Mouse (Mus musculus): ENCODE results near the gene Hist1h1d.
"Not testable (repeated sequence)": the region's sequence is repeated elsewhere in the genome, so short reads cannot be mapped to it uniquely, and the experiment has no call there.

The Hist1h1d gene

DNA sequence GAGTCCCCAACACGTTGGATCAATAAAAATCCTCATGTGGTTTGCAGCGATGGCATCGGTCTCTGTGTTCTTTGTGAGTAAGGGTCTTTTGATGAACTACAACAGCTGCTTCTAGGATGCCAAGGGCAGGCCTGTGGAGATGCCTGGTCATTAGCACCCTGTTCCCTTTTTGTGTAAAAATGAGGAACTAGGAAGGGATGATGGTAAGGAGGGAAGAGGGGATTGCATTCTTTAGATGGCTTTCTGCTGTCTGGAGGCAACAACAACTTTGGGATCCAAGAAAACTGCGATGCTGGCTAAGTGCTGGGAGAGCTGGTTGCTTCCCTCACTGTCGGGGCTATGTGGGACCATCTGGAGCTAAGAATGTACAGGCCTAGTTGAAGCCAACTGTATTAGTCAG is 14.8 kb upstream of the Hist1h1d start:
- in situ Hi-C loops (cut with MboI; ENCODE audit: low pct_unique_long_range_greater_than_20kb in 1 of 2, low sequenced_read_pairs in 2 of 2, unreplicated experiment in 1 of 2), result no loop called here

DNA sequence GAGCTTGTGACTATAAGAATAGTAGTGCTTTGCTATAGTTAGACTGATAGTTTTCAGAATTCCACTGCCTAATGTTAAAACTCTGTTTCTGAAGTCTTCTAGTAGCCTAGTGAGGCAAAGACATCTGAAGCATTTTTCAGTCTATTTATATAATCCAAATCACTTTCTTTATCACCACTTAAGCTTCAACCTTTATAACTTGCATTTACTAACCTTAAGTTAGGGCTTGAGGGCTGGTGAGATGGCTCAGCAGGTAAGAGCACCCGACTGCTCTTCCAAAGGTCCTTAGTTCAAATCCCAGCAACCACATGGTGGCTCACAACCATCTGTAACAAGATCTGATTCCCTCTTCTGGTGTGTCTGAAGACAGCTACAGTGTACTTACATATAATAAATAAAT is 13.2 kb upstream of the Hist1h1d start:
- in situ Hi-C loops (cut with MboI; ENCODE audit: low pct_unique_long_range_greater_than_20kb in 1 of 2, low sequenced_read_pairs in 2 of 2, unreplicated experiment in 1 of 2), result not testable (repeated sequence)

DNA sequence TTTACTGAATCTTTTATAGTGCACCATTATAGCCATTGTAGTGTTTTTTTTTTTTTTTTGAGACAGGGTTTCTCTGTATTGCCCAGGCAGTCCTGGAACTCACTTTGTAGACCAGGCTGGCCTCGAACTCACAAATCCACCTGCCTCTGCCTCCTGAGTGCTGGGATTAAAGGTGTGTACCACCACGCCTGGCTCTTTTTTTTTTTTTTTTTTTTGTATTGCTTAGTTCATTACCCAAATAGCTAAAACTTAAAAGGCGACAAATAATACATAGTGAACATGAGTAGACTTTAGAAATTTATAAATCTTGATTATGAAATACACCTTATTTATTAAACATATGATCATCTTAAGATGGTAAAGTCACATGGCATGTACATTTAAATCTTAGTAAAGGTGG is 11.6 kb upstream of the Hist1h1d start:
- in situ Hi-C loops (cut with MboI; ENCODE audit: low pct_unique_long_range_greater_than_20kb in 1 of 2, low sequenced_read_pairs in 2 of 2, unreplicated experiment in 1 of 2), result no loop called here

DNA sequence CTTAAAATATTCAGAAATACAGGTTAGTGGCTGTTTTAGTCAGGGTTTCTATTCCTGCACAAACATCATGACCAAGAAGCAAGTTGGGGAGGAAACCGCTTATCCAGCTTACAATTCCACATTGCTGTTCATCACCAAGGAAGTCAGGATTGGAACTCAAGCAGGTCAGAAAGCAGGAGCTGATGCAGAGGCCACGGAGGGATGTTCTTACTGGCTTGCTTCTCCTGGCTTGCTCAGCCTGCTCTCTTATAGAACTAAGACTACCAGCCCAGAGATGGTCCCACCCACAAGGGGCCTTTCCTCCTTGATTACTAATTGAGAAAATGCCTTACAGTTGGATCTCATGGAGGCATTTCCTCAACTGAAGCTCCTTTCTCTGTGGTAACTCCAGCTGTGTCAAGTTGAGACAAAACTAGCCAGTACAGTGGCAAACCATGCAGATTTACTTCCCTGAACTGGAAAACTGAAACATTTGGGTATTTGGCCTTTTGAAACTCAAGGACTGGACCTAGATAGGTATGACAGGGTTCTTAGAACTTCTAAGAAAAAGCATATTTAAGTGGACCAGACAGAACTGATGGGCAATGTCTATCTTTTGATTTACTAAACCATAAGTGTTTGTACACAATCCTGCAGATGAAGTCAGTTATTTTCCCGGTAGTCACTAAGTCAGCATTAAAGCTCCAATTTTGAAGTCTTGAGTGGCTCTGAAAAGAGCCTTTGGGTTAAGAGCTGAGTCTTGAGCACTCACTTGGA is 10.7 kb upstream of the Hist1h1d start:
- in situ Hi-C loops (cut with MboI; ENCODE audit: low pct_unique_long_range_greater_than_20kb in 1 of 2, low sequenced_read_pairs in 2 of 2, unreplicated experiment in 1 of 2), result not testable (repeated sequence)

- in situ Hi-C loops (cut with MboI; ENCODE audit: low pct_unique_long_range_greater_than_20kb in 1 of 2, low sequenced_read_pairs in 2 of 2, unreplicated experiment in 1 of 2), result not testable (repeated sequence)
Observed at GRCm38 (mm10) chr13:23542999-23543607, 10.0 kb upstream of the Hist1h1d start, which contains the start of gene Hist1h2bh. TSS of gene Hist1h2bh (minus strand) at chr13:23543392.

DNA sequence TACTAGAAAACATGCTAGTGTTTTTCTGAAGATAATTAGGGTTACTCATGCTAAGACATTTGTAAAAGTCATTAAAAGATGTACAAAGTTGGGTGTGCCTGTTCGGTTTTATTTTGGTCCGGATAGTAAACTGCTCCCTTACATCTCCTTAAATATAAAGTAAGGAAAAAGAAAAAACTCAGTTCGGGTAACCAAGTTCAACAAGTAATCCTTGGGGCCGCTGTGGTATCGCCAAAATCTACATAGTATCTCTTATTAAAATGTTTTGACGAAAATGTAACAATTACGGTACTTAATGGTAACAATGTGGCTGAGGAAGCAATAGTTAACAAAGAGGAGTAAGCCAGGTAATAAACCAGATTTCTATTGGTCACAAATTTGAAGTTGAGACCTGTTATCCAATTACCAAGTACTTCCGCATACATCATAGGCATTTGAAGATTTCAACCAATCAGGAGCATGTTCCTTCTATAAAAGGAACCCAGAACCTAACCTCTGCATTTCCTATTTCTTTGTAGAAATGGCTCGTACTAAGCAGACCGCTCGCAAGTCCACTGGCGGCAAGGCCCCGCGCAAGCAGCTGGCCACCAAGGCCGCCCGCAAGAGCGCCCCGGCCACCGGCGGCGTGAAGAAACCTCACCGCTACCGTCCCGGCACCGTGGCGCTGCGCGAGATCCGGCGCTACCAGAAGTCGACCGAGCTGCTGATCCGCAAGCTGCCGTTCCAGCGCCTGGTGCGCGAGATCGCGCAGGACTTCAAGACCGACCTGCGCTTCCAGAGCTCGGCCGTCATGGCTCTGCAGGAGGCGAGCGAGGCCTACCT is 8.9 kb upstream of the Hist1h1d start, which contains the start of gene Hist1h3f:
Gene Hist1h3f (plus strand): TSS at position 88 of the 822 bp plus-strand sequence.
- in situ Hi-C loops (cut with MboI; ENCODE audit: low pct_unique_long_range_greater_than_20kb in 1 of 2, low sequenced_read_pairs in 2 of 2, unreplicated experiment in 1 of 2), result no loop called here

- in situ Hi-C loops (cut with MboI; ENCODE audit: low pct_unique_long_range_greater_than_20kb in 1 of 2, low sequenced_read_pairs in 2 of 2, unreplicated experiment in 1 of 2), result not testable (repeated sequence)
Observed at GRCm38 (mm10) chr13:23544787-23545120, 8.3 kb upstream of the Hist1h1d start.

DNA sequence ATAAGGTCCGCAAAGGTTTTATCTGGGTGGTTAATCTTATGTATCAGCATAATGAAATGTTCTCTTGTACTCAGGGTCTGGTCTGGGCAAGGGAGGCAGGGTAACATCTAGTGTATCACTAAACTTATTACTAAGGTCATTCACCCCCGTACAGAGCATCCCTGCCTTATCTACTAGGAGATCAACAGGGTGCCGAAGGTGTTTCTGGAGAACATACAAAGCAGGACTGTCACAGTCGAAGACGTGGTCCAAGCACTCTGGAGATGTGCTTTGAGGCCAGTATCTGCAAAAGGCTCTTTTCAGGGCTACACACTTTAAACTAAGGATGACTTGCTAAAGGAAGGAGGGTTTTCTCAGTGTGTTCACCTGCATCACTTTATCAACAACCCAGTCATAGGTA is 6.4 kb upstream of the Hist1h1d start:
- in situ Hi-C loops (cut with MboI; ENCODE audit: low pct_unique_long_range_greater_than_20kb in 1 of 2, low sequenced_read_pairs in 2 of 2, unreplicated experiment in 1 of 2), result no loop called here

DNA sequence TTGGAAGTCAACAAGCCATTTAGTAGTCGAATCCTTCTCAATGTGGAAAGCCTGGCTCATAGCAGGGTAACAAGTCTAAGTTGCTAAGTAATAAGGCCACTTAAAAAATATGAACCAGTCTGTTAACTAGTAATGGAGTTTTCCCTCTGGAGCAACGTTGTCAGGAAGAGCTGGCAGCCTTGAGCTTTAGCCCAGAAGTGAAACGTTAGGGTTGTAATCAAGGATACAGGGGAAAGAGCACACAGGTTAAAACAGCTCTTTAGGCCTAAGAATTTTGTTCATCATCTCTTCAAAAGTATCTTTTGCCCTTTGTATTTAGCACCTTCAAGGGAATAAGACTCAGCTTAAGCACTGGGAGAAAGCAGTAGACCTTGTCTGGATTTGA is 2.3 kb upstream of the Hist1h1d start:
- in situ Hi-C loops (cut with MboI; ENCODE audit: low pct_unique_long_range_greater_than_20kb in 1 of 2, low sequenced_read_pairs in 2 of 2, unreplicated experiment in 1 of 2), result no loop called here

GRCm38 (mm10) chr13:23551146-23551834 is 1.8 kb upstream of the Hist1h1d start, which contains the start of gene Hist1h4f:
TSS of gene Hist1h4f (minus strand) at chr13:23551648.
- in situ Hi-C loops (cut with MboI; ENCODE audit: low pct_unique_long_range_greater_than_20kb in 1 of 2, low sequenced_read_pairs in 2 of 2, unreplicated experiment in 1 of 2), result not testable (repeated sequence)

DNA sequence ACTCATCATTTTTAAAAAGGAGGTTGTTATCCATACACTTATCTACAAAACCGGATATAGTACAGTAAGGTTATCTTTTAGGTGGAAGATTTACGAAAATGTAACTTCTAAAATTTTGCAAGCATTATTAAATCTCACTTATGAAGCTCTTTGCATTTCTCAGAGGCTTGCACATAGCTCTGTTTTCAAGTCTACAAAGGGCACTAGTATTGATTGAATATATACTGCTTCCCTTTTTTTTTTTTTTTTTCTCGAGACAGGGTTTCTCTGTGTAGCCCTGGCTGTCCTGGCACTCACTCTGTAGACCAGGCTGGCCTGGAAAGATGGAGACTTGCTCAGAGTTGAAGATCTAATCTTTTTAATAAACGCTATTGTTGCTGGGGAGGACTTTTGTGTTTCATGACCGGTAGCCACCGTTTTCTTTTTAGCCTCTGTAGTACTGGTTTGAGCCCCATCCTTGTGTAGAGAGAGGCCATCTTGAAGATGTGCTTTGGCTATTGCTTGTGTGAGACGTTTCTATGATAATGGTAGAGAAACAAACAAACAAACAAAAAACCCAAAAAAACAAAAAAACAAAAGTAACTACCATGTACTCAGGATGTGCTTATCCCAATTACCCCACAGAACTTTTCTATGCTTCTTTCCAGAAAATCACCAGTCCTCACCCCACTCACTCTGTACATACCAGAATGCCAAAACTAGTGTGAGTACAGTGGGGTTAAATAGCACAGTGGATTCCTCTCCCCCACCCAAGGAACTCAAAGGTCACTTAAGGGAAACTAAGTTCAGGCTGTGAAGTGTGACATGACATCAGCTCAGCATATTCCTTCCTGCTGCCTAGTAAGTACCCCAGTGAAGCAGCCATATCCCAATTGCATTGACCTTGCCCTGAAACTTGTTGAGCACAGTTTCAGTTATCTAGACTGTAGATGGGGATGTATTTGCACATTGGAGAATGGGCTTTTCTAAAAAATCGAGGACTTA is 839 bp upstream of the Hist1h1d start:
- in situ Hi-C loops (cut with MboI; ENCODE audit: low pct_unique_long_range_greater_than_20kb in 1 of 2, low sequenced_read_pairs in 2 of 2, unreplicated experiment in 1 of 2), result no loop called here

- in situ Hi-C loops (cut with MboI; ENCODE audit: low pct_unique_long_range_greater_than_20kb in 1 of 2, low sequenced_read_pairs in 2 of 2, unreplicated experiment in 1 of 2), result no loop called here
Observed at GRCm38 (mm10) chr13:23554393-23554792, 1.3 kb downstream of the Hist1h1d start.

DNA sequence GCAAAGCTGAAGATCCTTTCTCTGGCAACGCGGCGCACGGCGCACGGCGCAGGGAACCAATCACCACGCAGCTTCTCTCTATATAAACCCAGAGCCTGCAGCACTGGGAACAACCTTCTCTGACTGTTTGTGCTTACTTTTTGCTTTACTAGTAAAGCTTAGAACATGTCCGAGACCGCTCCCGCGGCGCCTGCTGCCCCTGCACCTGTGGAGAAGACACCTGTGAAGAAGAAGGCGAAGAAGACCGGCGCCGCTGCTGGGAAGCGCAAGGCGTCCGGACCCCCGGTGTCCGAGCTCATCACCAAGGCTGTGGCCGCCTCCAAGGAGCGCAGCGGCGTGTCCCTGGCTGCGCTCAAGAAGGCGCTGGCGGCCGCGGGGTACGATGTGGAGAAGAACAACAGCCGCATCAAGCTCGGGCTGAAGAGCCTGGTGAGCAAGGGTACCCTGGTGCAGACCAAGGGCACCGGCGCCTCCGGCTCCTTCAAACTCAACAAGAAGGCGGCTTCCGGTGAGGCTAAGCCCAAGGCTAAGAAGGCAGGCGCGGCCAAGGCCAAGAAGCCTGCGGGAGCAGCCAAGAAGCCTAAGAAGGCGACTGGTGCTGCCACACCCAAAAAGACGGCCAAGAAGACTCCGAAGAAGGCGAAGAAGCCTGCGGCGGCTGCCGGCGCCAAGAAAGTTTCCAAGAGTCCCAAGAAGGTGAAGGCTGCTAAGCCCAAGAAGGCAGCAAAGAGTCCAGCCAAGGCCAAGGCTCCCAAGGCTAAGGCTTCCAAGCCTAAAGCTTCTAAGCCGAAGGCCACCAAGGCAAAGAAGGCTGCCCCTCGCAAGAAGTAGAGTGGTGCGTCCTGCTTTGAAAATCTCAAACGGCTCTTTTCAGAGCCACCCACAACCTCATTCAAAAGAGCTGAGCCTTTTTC is 2.1 kb downstream of the Hist1h1d start:
- in situ Hi-C loops (cut with MboI; ENCODE audit: low pct_unique_long_range_greater_than_20kb in 1 of 2, low sequenced_read_pairs in 2 of 2, unreplicated experiment in 1 of 2), result no loop called here

DNA sequence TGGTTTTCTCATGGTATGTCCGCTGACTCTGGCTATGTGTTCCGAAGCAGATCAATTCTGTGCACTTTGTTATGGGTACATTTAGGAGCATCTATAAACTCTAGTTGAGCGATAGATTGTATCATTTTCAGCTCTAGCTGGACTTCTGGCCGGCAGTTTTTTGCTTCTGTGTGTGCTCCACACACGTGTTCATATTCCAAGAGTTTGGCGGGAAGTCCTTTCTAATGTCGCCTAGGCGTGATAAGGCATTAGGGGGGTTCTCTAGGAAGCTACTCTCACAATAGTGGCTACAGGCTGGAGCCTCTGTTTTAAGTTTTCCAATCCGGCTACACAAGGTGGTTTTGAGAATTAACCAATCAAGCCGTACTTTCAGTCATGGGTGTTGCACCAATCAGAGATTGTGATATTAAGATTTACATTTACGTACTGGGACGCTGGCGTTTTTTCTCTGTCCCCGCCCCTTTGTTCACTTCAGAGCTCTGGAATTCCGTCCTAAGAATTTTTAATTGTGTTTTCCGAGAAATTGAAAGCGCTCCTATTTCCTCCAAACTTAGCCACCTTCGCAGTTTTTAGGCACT is 2.9 kb downstream of the Hist1h1d start:
- in situ Hi-C loops (cut with MboI; ENCODE audit: low pct_unique_long_range_greater_than_20kb in 1 of 2, low sequenced_read_pairs in 2 of 2, unreplicated experiment in 1 of 2), result no loop called here

DNA sequence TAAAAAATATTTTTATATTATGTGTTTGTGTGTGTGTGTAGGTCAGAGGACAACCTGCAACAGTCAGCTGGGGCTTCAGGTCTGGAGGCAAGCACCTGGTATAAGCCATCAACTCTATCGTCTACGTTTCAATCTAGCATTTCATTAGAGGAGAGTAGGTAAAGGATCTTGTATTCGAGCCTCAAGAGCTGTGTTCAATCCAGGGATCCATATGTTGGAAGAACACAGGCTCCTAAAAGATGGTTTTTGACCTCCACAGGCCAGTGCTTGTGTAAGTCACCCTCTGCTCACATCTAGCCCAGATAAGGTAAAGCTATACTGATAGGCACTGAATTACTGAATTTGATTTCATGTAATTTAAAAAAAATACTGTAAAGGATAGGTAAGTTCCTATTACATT is 3.8 kb downstream of the Hist1h1d start:
- in situ Hi-C loops (cut with MboI; ENCODE audit: low pct_unique_long_range_greater_than_20kb in 1 of 2, low sequenced_read_pairs in 2 of 2, unreplicated experiment in 1 of 2), result no loop called here

DNA sequence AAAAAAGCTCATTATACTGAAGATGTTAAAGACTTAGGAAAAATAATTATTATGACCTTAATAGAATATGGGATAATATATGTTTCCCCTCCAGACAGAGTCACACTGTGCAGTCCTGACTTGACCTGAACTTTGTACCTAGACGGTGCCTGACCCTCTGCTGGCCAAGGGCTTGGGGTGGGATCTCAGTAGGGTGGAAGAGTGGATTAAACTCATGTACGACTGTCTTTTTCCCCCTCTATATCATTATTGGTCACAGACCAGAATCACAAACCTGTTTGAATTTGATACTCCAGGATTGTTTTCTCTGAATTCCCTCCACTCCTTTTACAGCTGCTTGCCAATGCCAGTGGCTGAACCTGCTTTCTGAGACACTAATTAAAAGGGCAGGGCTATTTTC is 7.6 kb downstream of the Hist1h1d start:
- in situ Hi-C loops (cut with MboI; ENCODE audit: low pct_unique_long_range_greater_than_20kb in 1 of 2, low sequenced_read_pairs in 2 of 2, unreplicated experiment in 1 of 2), result not testable (repeated sequence)

DNA sequence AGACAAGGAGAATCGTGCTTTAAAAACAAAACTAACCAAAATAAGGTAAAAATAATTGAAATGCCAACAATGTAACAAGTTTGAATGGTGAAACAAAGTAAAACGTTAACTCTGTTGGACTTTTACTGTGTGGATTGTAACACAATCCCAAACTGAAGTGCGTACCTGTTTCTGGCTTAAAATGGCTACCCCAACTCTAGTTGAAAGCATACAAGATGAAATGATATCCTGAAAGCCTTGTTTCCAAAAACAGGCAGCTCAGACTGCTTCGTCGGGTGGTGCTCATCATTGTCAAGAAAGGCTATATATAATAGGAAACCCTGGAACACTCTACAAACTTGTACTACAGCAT is 8.4 kb downstream of the Hist1h1d start:
- in situ Hi-C loops (cut with MboI; ENCODE audit: low pct_unique_long_range_greater_than_20kb in 1 of 2, low sequenced_read_pairs in 2 of 2, unreplicated experiment in 1 of 2), result not testable (repeated sequence)
